Mouse (Mus musculus) heart, embryonic 12.5 days (tissue): ENCODE measurements around the gene Mpnd. TPM values are rescaled to one million over a fixed set of nuclear protein-coding genes. Genes with fewer than 3 reads are reported as not detected.
A peak's percentile ranks its signal among the peaks of the same experiment; 100 is the strongest.

Source experiments
- ATAC-seq: fragments of 200-750 bp; cut with Nextera tagmentation; 2 replicates; pipeline ENCODE4 v1.8.0; 2017; ENCODE audit warnings: moderate TSS enrichment, moderate library complexity; ENCODE audit not compliant: insufficient number of reproducible peaks, low FRiP score
- H3K27ac ChIP-seq: fragments of 300-500 bp; sonication (generic); 2 replicates; pipeline ENCODE4 v1.5.1; 2016; ENCODE audit warnings: mild to moderate bottlenecking, moderate library complexity; ENCODE audit not compliant: poor library complexity, severe bottlenecking
- H3K27me3 ChIP-seq: fragments of 300-500 bp; sonication (generic); replicated peaks from 2 replicates; pipeline ENCODE4 v1.6.1; 2016; ENCODE audit warnings: mild to moderate bottlenecking, moderate library complexity
- H3K36me3 ChIP-seq: fragments of 300-500 bp; sonication (generic); 2 replicates; pipeline ENCODE4 v1.6.1; 2016; ENCODE audit warnings: mild to moderate bottlenecking, moderate library complexity
- H3K4me1 ChIP-seq: fragments of 300-500 bp; sonication (generic); replicated peaks from 2 replicates; pipeline ENCODE4 v1.6.1; 2016; ENCODE audit warnings: mild to moderate bottlenecking
- H3K4me2 ChIP-seq: fragments of 300-500 bp; sonication (generic); 2 replicates; pipeline ENCODE4 v1.6.1; 2016; ENCODE audit warnings: mild to moderate bottlenecking, moderate library complexity
- H3K4me3 ChIP-seq: fragments of 300-500 bp; sonication (generic); 2 replicates; pipeline ENCODE4 v1.5.1; 2016; ENCODE audit warnings: mild to moderate bottlenecking
- H3K9ac ChIP-seq: fragments of 300-500 bp; sonication (generic); 2 replicates; pipeline ENCODE4 v1.6.1; 2016; ENCODE audit warnings: mild to moderate bottlenecking, moderate library complexity
- H3K9me3 ChIP-seq: fragments of 300-500 bp; sonication (generic); replicated peaks from 2 replicates; pipeline ENCODE4 v1.6.1; 2016; ENCODE audit warnings: mild to moderate bottlenecking, moderate library complexity
- WGBS: fragments of 180-500 bp; shearing (Covaris S2); methylation state at CpG from one replicate; pipeline ENCODE4 v1.1.7; 2016; 5-methylcytosine and 5-hydroxymethylcytosine counted together
- polyA plus RNA-seq: library from polyadenylated mRNA; unstranded; fragments of >200 nt; fragmentation: Nextera tagmentation; extraction: Ambion mirVana; gene quantifications from 2 replicates; pipeline ENCODE4 v1.2.1, GENCODE M21; 2016

Mpnd gene
- polyA plus RNA-seq, 1 experiment from 2014 or later: 75.4 TPM

- peaks cover 32% of the 10 kb centered on the region for H3K36me3 ChIP-seq
- WGBS: 45% methylated on average over 2 of the region's 2 CpGs
- ATAC-seq: no peak
- H3K27ac ChIP-seq: no peak overlapping the region
- H3K4me1 ChIP-seq: peaks cover 33% of the 10 kb centered on the region
- H3K9me3 ChIP-seq: no peaks in the 10 kb centered on the region
- peak overlapping the region; percentile 78 for H3K9ac ChIP-seq
- peak overlapping the region; percentile 95 for H3K4me2 ChIP-seq
- H3K27me3 ChIP-seq: no peaks in the 10 kb centered on the region
- H3K4me3 ChIP-seq: peak overlapping the region; percentile 81
Measured at GRCm38 (mm10) chr17:56009962-56010240, 4.4 kb downstream of the Mpnd start.

- Histone ChIP-seq H3K9ac (peak overlapping the region; percentile 78), H3K4me2 (peak overlapping the region; percentile 95), H3K9me3 (no peaks in the 10 kb centered on the region), H3K36me3 (peaks cover 36% of the 10 kb centered on the region), H3K4me1 (peaks cover 30% of the 10 kb centered on the region), H3K4me3 (peak overlapping the region; percentile 81; the same call in 1 of the 2 replicates), H3K27ac (no peak overlapping the region), H3K27me3 (no peaks in the 10 kb centered on the region)
- no peak for ATAC-seq
- 66% methylated on average over 14 of the region's 14 CpGs for WGBS
Measured at GRCm38 (mm10) chr17:56010255-56010654, 4.7 kb downstream of the Mpnd start.

- Histone ChIP-seq H3K4me2 (peak overlapping the region; percentile 95), H3K4me3 (0 out of 2 replicates have a peak overlapping the region, but pooled peaks have one; percentile 81), H3K36me3 (peaks cover 40% of the 10 kb centered on the region), H3K27me3 (no peaks in the 10 kb centered on the region), H3K27ac (no peak overlapping the region), H3K4me1 (peaks cover 27% of the 10 kb centered on the region), H3K9ac (peak overlapping the region; percentile 78; the same call in 1 of the 2 replicates), H3K9me3 (no peaks in the 10 kb centered on the region)
- 18% methylated on average over 9 of the region's 9 CpGs for WGBS
- ATAC-seq: no peak
Measured at GRCm38 (mm10) chr17:56010681-56011080, 5.2 kb downstream of the Mpnd start.

- no peaks in the 10 kb centered on the region for H3K27me3 ChIP-seq
- 87% methylated on average over 7 of the region's 7 CpGs for WGBS
- peaks cover 25% of the 10 kb centered on the region for H3K4me1 ChIP-seq
- H3K9me3 ChIP-seq: no peaks in the 10 kb centered on the region
- no peak overlapping the region for H3K4me2 ChIP-seq
- no peak overlapping the region for H3K27ac ChIP-seq
- no peak overlapping the region for H3K9ac ChIP-seq
- no peak for ATAC-seq
- peaks cover 48% of the 10 kb centered on the region for H3K36me3 ChIP-seq
- no peak overlapping the region for H3K4me3 ChIP-seq
Measured at GRCm38 (mm10) chr17:56011441-56011840, 5.9 kb downstream of the Mpnd start.

GRCm38 (mm10) chr17:56015293-56015692, 9.8 kb downstream of the Mpnd start:
- no peaks in the 10 kb centered on the region for H3K9me3 ChIP-seq
- no peaks in the 10 kb centered on the region for H3K27me3 ChIP-seq
- no peak overlapping the region for H3K27ac ChIP-seq
- peaks cover 20% of the 10 kb centered on the region for H3K4me1 ChIP-seq
- peaks cover 86% of the 10 kb centered on the region for H3K36me3 ChIP-seq
- H3K9ac ChIP-seq: no peak overlapping the region
- no peak overlapping the region for H3K4me3 ChIP-seq
- ATAC-seq: no peak
- H3K4me2 ChIP-seq: no peak overlapping the region
- 90% methylated on average over 9 of the region's 9 CpGs for WGBS

- 85% methylated on average over 8 of the region's 8 CpGs for WGBS
- H3K4me3 ChIP-seq: no peak overlapping the region
- H3K4me1 ChIP-seq: peaks cover 23% of the 10 kb centered on the region
- peaks cover 88% of the 10 kb centered on the region for H3K36me3 ChIP-seq
- no peak overlapping the region for H3K27ac ChIP-seq
- ATAC-seq: no peak
- H3K4me2 ChIP-seq: no peak overlapping the region
- H3K27me3 ChIP-seq: no peaks in the 10 kb centered on the region
- no peaks in the 10 kb centered on the region for H3K9me3 ChIP-seq
- H3K9ac ChIP-seq: no peak overlapping the region
Measured at GRCm38 (mm10) chr17:56016382-56016781, 10.9 kb downstream of the Mpnd start.

- Histone ChIP-seq H3K9me3 (no peaks in the 10 kb centered on the region), H3K4me1 (peaks cover 27% of the 10 kb centered on the region), H3K9ac (no peak overlapping the region), H3K27ac (no peak overlapping the region), H3K4me2 (no peak overlapping the region), H3K36me3 (peaks cover 81% of the 10 kb centered on the region), H3K4me3 (no peak overlapping the region), H3K27me3 (no peaks in the 10 kb centered on the region)
- ATAC-seq: no peak
- WGBS: 87% methylated on average over 15 of the region's 15 CpGs
Measured at GRCm38 (mm10) chr17:56016793-56017785, 11.6 kb downstream of the Mpnd start.

GRCm38 (mm10) chr17:56017848-56018247, 12.3 kb downstream of the Mpnd start:
- Histone ChIP-seq H3K4me1 (peaks cover 34% of the 10 kb centered on the region), H3K27me3 (no peaks in the 10 kb centered on the region), H3K4me3 (no peak overlapping the region), H3K36me3 (peaks cover 76% of the 10 kb centered on the region), H3K4me2 (no peak overlapping the region), H3K9ac (no peak overlapping the region), H3K27ac (no peak overlapping the region), H3K9me3 (no peaks in the 10 kb centered on the region)
- WGBS: 90% methylated on average over 7 of the region's 7 CpGs
- ATAC-seq: 0 out of 2 replicates have a peak, but pooled peaks have one; percentile 9

GRCm38 (mm10) chr17:56018347-56019131, 13.0 kb downstream of the Mpnd start:
- WGBS: 72% methylated on average over 20 of the region's 20 CpGs
- 0 out of 2 replicates have a peak, but pooled peaks have one; percentile 5 for ATAC-seq
- Histone ChIP-seq H3K4me3 (0 out of 2 replicates have a peak overlapping the region, but pooled peaks have one; percentile 5), H3K27me3 (no peaks in the 10 kb centered on the region), H3K9me3 (no peaks in the 10 kb centered on the region), H3K4me1 (peaks cover 41% of the 10 kb centered on the region), H3K27ac (no peak overlapping the region), H3K9ac (no peak overlapping the region), H3K36me3 (peaks cover 70% of the 10 kb centered on the region), H3K4me2 (no peak overlapping the region)

- peaks cover 52% of the 10 kb centered on the region for H3K36me3 ChIP-seq
- no peaks in the 10 kb centered on the region for H3K9me3 ChIP-seq
- no peak overlapping the region for H3K27ac ChIP-seq
- no peaks in the 10 kb centered on the region for H3K27me3 ChIP-seq
- H3K4me2 ChIP-seq: no peak overlapping the region
- 0 out of 2 replicates have a peak overlapping the region, but pooled peaks have one; percentile 28 for H3K9ac ChIP-seq
- no peak overlapping the region for H3K4me3 ChIP-seq
- WGBS: 83% methylated on average over 6 of the region's 6 CpGs
- no peak for ATAC-seq
- H3K4me1 ChIP-seq: peaks cover 61% of the 10 kb centered on the region
Measured at GRCm38 (mm10) chr17:56020400-56021084, 15.0 kb downstream of the Mpnd start.
